Mouse (Mus musculus): ENCODE measurements around the gene Armcx4. TPM values are rescaled to one million over a fixed set of nuclear protein-coding genes. Genes with fewer than 3 reads are reported as not detected.

The Armcx4 gene
- 5.0 and 5.3 TPM in 2 replicates for polyA plus RNA-seq (2015; fragmentation: Nextera tagmentation; extraction: Ambion mirVana)

- peak within 1 kb of the TSS; percentile 74 for H3K9ac ChIP-seq (ENCODE audit: low read length)
- WGBS, result 27% methylated on average over 29 of the region's 33 CpGs
- no peaks in the 10 kb centered on the region for H3K27me3 ChIP-seq (ENCODE audit: control insufficient read depth, insufficient read depth, low read depth, low read length)
- H3K9me3 ChIP-seq (ENCODE audit: control insufficient read depth, low read length), result no peaks in the 10 kb centered on the region
- ATAC-seq (ENCODE audit: low read depth), result peak; percentile 96
- H3K4me2 ChIP-seq (ENCODE audit: low read depth, low read length), result peak within 1 kb of the TSS; percentile 47
- H3K4me3 ChIP-seq (ENCODE audit: low read length), result peak within 1 kb of the TSS; percentile 60
- H3K27ac ChIP-seq (ENCODE audit: low read length), result peak within 1 kb of the TSS; percentile 91
- peaks cover 13% of the 10 kb centered on the region for H3K36me3 ChIP-seq (ENCODE audit: control insufficient read depth, insufficient read depth, low read length)
- no peaks in the 10 kb centered on the region for H3K4me1 ChIP-seq (replicated peaks; ENCODE audit: control insufficient read depth, insufficient read depth, low read length)
Measured at GRCm38 (mm10) chrX:134686267-134686666, at the start of gene Armcx4. TSS of gene Armcx4 (plus strand) at chrX:134686519.

- peak overlapping the region; percentile 39 for H3K27ac ChIP-seq (ENCODE audit: low read length)
- ATAC-seq (ENCODE audit: low read depth), result peak; percentile 66
Measured at GRCm38 (mm10) chrX:134641000-134641760, 45.1 kb upstream of the Armcx4 start.

GRCm38 (mm10) chrX:134646338-134646737 lies 40.0 kb upstream of the Armcx4 start:
- 87% methylated on average over 1 of the region's 1 CpGs for WGBS
- H3K9me3 ChIP-seq (ENCODE audit: control insufficient read depth, low read length), result no peaks in the 10 kb centered on the region
- H3K9ac ChIP-seq (ENCODE audit: low read length), result no peak overlapping the region
- H3K27ac ChIP-seq (ENCODE audit: low read length), result no peak overlapping the region
- no peaks in the 10 kb centered on the region for H3K36me3 ChIP-seq (ENCODE audit: control insufficient read depth, insufficient read depth, low read length)
- H3K27me3 ChIP-seq (ENCODE audit: control insufficient read depth, insufficient read depth, low read depth, low read length), result no peaks in the 10 kb centered on the region
- no peak overlapping the region for H3K4me3 ChIP-seq (ENCODE audit: low read length)
- no peak overlapping the region for H3K4me2 ChIP-seq (ENCODE audit: low read depth, low read length)
- H3K4me1 ChIP-seq (replicated peaks; ENCODE audit: control insufficient read depth, insufficient read depth, low read length), result no peaks in the 10 kb centered on the region
- no peak for ATAC-seq (ENCODE audit: low read depth)

More at GRCm38 (mm10) chrX:134641000-134641760, 45.1 kb upstream of the Armcx4 start:
- Histone ChIP-seq H3K9ac (ENCODE audit: low read length) (no peak overlapping the region), H3K9me3 (ENCODE audit: control insufficient read depth, low read length) (no peaks in the 10 kb centered on the region), H3K36me3 (ENCODE audit: control insufficient read depth, insufficient read depth, low read length) (no peaks in the 10 kb centered on the region), H3K27me3 (ENCODE audit: control insufficient read depth, insufficient read depth, low read depth, low read length) (no peaks in the 10 kb centered on the region), H3K4me1 (replicated peaks; ENCODE audit: control insufficient read depth, insufficient read depth, low read length) (no peaks in the 10 kb centered on the region), H3K4me2 (ENCODE audit: low read depth, low read length) (no peak overlapping the region), H3K4me3 (ENCODE audit: low read length) (no peak overlapping the region)
- 53% methylated on average over 10 of the region's 10 CpGs for WGBS

GRCm38 (mm10) chrX:134647421-134647820 lies 38.9 kb upstream of the Armcx4 start:
- H3K4me3 ChIP-seq (ENCODE audit: low read length), result no peak overlapping the region
- H3K27me3 ChIP-seq (ENCODE audit: control insufficient read depth, insufficient read depth, low read depth, low read length), result no peaks in the 10 kb centered on the region
- no peak overlapping the region for H3K9ac ChIP-seq (ENCODE audit: low read length)
- WGBS, result 64% methylated on average over 8 of the region's 8 CpGs
- ATAC-seq (ENCODE audit: low read depth), result no peak
- no peak overlapping the region for H3K27ac ChIP-seq (ENCODE audit: low read length)
- H3K4me1 ChIP-seq (replicated peaks; ENCODE audit: control insufficient read depth, insufficient read depth, low read length), result no peaks in the 10 kb centered on the region
- no peaks in the 10 kb centered on the region for H3K36me3 ChIP-seq (ENCODE audit: control insufficient read depth, insufficient read depth, low read length)
- no peak overlapping the region for H3K4me2 ChIP-seq (ENCODE audit: low read depth, low read length)
- H3K9me3 ChIP-seq (ENCODE audit: control insufficient read depth, low read length), result no peaks in the 10 kb centered on the region

- ATAC-seq (ENCODE audit: low read depth), result peak; percentile 71; the same call in 1 of the 2 replicates
- 23% methylated on average over 11 of the region's 11 CpGs for WGBS
- Histone ChIP-seq H3K27ac (ENCODE audit: low read length) (no peak overlapping the region), H3K36me3 (ENCODE audit: control insufficient read depth, insufficient read depth, low read length) (no peaks in the 10 kb centered on the region), H3K4me3 (ENCODE audit: low read length) (no peak overlapping the region), H3K27me3 (ENCODE audit: control insufficient read depth, insufficient read depth, low read depth, low read length) (no peaks in the 10 kb centered on the region), H3K9ac (ENCODE audit: low read length) (no peak overlapping the region), H3K4me2 (ENCODE audit: low read depth, low read length) (0 out of 2 replicates have a peak overlapping the region, but pooled peaks have one; percentile 4), H3K4me1 (replicated peaks; ENCODE audit: control insufficient read depth, insufficient read depth, low read length) (no peaks in the 10 kb centered on the region), H3K9me3 (ENCODE audit: control insufficient read depth, low read length) (no peaks in the 10 kb centered on the region)
Measured at GRCm38 (mm10) chrX:134648031-134648692, 38.2 kb upstream of the Armcx4 start.

- Histone ChIP-seq H3K4me2 (ENCODE audit: low read depth, low read length) (no peak overlapping the region), H3K36me3 (ENCODE audit: control insufficient read depth, insufficient read depth, low read length) (no peaks in the 10 kb centered on the region), H3K27ac (ENCODE audit: low read length) (no peak overlapping the region), H3K4me3 (ENCODE audit: low read length) (no peak overlapping the region), H3K27me3 (ENCODE audit: control insufficient read depth, insufficient read depth, low read depth, low read length) (no peaks in the 10 kb centered on the region), H3K9me3 (ENCODE audit: control insufficient read depth, low read length) (no peaks in the 10 kb centered on the region), H3K4me1 (replicated peaks; ENCODE audit: control insufficient read depth, insufficient read depth, low read length) (no peaks in the 10 kb centered on the region), H3K9ac (ENCODE audit: low read length) (no peak overlapping the region)
- WGBS, result 58% methylated on average over 1 of the region's 1 CpGs
- no peak for ATAC-seq (ENCODE audit: low read depth)
Measured at GRCm38 (mm10) chrX:134652061-134652460, 34.3 kb upstream of the Armcx4 start.

- Histone ChIP-seq H3K4me1 (replicated peaks; ENCODE audit: control insufficient read depth, insufficient read depth, low read length) (no peaks in the 10 kb centered on the region), H3K4me2 (ENCODE audit: low read depth, low read length) (no peak overlapping the region), H3K27ac (ENCODE audit: low read length) (no peak overlapping the region), H3K9ac (ENCODE audit: low read length) (no peak overlapping the region), H3K27me3 (ENCODE audit: control insufficient read depth, insufficient read depth, low read depth, low read length) (no peaks in the 10 kb centered on the region), H3K4me3 (ENCODE audit: low read length) (no peak overlapping the region), H3K9me3 (ENCODE audit: control insufficient read depth, low read length) (no peaks in the 10 kb centered on the region), H3K36me3 (ENCODE audit: control insufficient read depth, insufficient read depth, low read length) (no peaks in the 10 kb centered on the region)
- 75% methylated on average over 5 of the region's 5 CpGs for WGBS
- no peak for ATAC-seq (ENCODE audit: low read depth)
Measured at GRCm38 (mm10) chrX:134661586-134661985, 24.7 kb upstream of the Armcx4 start.

- no peaks in the 10 kb centered on the region for H3K27me3 ChIP-seq (ENCODE audit: control insufficient read depth, insufficient read depth, low read depth, low read length)
- H3K9me3 ChIP-seq (ENCODE audit: control insufficient read depth, low read length), result no peaks in the 10 kb centered on the region
- no peak overlapping the region for H3K9ac ChIP-seq (ENCODE audit: low read length)
- 53% methylated on average over 5 of the region's 5 CpGs for WGBS
- H3K4me1 ChIP-seq (replicated peaks; ENCODE audit: control insufficient read depth, insufficient read depth, low read length), result no peaks in the 10 kb centered on the region
- ATAC-seq (ENCODE audit: low read depth), result no peak
- H3K4me2 ChIP-seq (ENCODE audit: low read depth, low read length), result no peak overlapping the region
- no peak overlapping the region for H3K4me3 ChIP-seq (ENCODE audit: low read length)
- no peaks in the 10 kb centered on the region for H3K36me3 ChIP-seq (ENCODE audit: control insufficient read depth, insufficient read depth, low read length)
- H3K27ac ChIP-seq (ENCODE audit: low read length), result no peak overlapping the region
Measured at GRCm38 (mm10) chrX:134675022-134675421, 11.3 kb upstream of the Armcx4 start.

GRCm38 (mm10) chrX:134675959-134676358 lies 10.4 kb upstream of the Armcx4 start:
- no peak for ATAC-seq (ENCODE audit: low read depth)
- WGBS, result 43% methylated on average over 1 of the region's 1 CpGs
- Histone ChIP-seq H3K4me2 (ENCODE audit: low read depth, low read length) (no peak overlapping the region), H3K4me1 (replicated peaks; ENCODE audit: control insufficient read depth, insufficient read depth, low read length) (no peaks in the 10 kb centered on the region), H3K27ac (ENCODE audit: low read length) (no peak overlapping the region), H3K4me3 (ENCODE audit: low read length) (no peak overlapping the region), H3K36me3 (ENCODE audit: control insufficient read depth, insufficient read depth, low read length) (no peaks in the 10 kb centered on the region), H3K27me3 (ENCODE audit: control insufficient read depth, insufficient read depth, low read depth, low read length) (no peaks in the 10 kb centered on the region), H3K9ac (ENCODE audit: low read length) (no peak overlapping the region), H3K9me3 (ENCODE audit: control insufficient read depth, low read length) (no peaks in the 10 kb centered on the region)
